8 mouse cellular contexts compared by ENCODE assay signal in genomic region chr3:68573226-68573624, GRCm38 (mm10).
DNase-seq lines count a peak whose midpoint lies in the region; ATAC-seq and TF ChIP-seq lines count a peak whose summit lies in the region.

No protein-coding gene starts in this region.

- peak overlapping the region; percentile 27; the same call in 1 of the 2 replicates for H3K4me2 ChIP-seq in kidney, postnatal 0 days (ENCODE audit: low read length)
- peak overlapping the region; percentile 7; the same call in 1 of the 2 replicates for H3K4me2 ChIP-seq in embryonic facial prominence, embryonic 13.5 days
- peak overlapping the region; percentile 37; the same call in 1 of the 2 replicates for H3K4me2 ChIP-seq in intestine, embryonic 16.5 days (ENCODE audit: low read depth, low read length)
- peak overlapping the region; percentile 70 for H3K4me2 ChIP-seq in neural tube, embryonic 13.5 days

- H3K4me3 ChIP-seq in kidney, postnatal 0 days (replicated peaks; ENCODE audit: low read depth, low read length): no peak overlapping the region
- H3K4me3 ChIP-seq in embryonic facial prominence, embryonic 13.5 days: no peak overlapping the region
- H3K4me3 ChIP-seq in intestine, embryonic 16.5 days (ENCODE audit: low read length): peak overlapping the region; percentile 27; the same call in 1 of the 2 replicates
- H3K4me3 ChIP-seq in neural tube, embryonic 13.5 days: peak overlapping the region; percentile 52

- no peak overlapping the region for H3K9ac ChIP-seq in kidney, postnatal 0 days (ENCODE audit: low read depth, low read length)
- H3K9ac ChIP-seq in embryonic facial prominence, embryonic 13.5 days: no peak overlapping the region
- H3K9ac ChIP-seq in intestine, embryonic 16.5 days (ENCODE audit: low read depth, low read length): no peak overlapping the region
- H3K9ac ChIP-seq in neural tube, embryonic 13.5 days: peak overlapping the region; percentile 82

- 58% methylated on average over 3 of the region's 3 CpGs for WGBS in kidney, postnatal 0 days
- WGBS in embryonic facial prominence, embryonic 13.5 days: 52% methylated on average over 3 of the region's 3 CpGs
- WGBS in intestine, embryonic 16.5 days: 59% methylated on average over 3 of the region's 3 CpGs
- 42% methylated on average over 3 of the region's 3 CpGs for WGBS in neural tube, embryonic 13.5 days

- H3K36me3 ChIP-seq in kidney, postnatal 0 days (ENCODE audit: insufficient read depth, low read length): no peaks in the 10 kb centered on the region
- H3K36me3 ChIP-seq in embryonic facial prominence, embryonic 13.5 days: no peaks in the 10 kb centered on the region
- H3K36me3 ChIP-seq in intestine, embryonic 16.5 days (ENCODE audit: control insufficient read depth, insufficient read depth, low read length): no peaks in the 10 kb centered on the region
- H3K36me3 ChIP-seq in neural tube, embryonic 13.5 days: no peaks in the 10 kb centered on the region

- H3K27ac ChIP-seq in kidney, postnatal 0 days: peak overlapping the region; percentile 19
- H3K27ac ChIP-seq in embryonic facial prominence, embryonic 13.5 days: no peak overlapping the region
- H3K27ac ChIP-seq in intestine, embryonic 16.5 days (ENCODE audit: low read length): no peak overlapping the region
- H3K27ac ChIP-seq in neural tube, embryonic 13.5 days (replicated peaks): peak overlapping the region; percentile 98

- DNase-seq in kidney, postnatal 0 days (ENCODE audit: low spot score): no peak
- DNase-seq in kidney, adult 18-20 months: no peak
- no peak for DNase-seq in kidney, adult 8-10 months
- no peak for DNase-seq in kidney, postnatal 36 days

- no peak for TF ChIP-seq CTCF in kidney, postnatal 0 days (IDR thresholded peaks at IDR 0.05; ENCODE audit: low read depth)

- peaks cover 35% of the 10 kb centered on the region; the same call in 1 of the 2 replicates for H3K4me1 ChIP-seq in kidney, postnatal 0 days (replicated peaks; ENCODE audit: insufficient read depth, low read length)
- H3K4me1 ChIP-seq in embryonic facial prominence, embryonic 13.5 days: peaks cover 29% of the 10 kb centered on the region
- H3K4me1 ChIP-seq in intestine, embryonic 16.5 days (ENCODE audit: control insufficient read depth, insufficient read depth, low read length): peaks cover 22% of the 10 kb centered on the region
- H3K4me1 ChIP-seq in neural tube, embryonic 13.5 days (replicated peaks): peaks cover 66% of the 10 kb centered on the region

- H3K9me3 ChIP-seq in kidney, postnatal 0 days (replicated peaks; ENCODE audit: low read length): no peaks in the 10 kb centered on the region
- no peaks in the 10 kb centered on the region for H3K9me3 ChIP-seq in embryonic facial prominence, embryonic 13.5 days
- no peaks in the 10 kb centered on the region for H3K9me3 ChIP-seq in intestine, embryonic 16.5 days (ENCODE audit: control insufficient read depth, low read length)
- no peaks in the 10 kb centered on the region for H3K9me3 ChIP-seq in neural tube, embryonic 13.5 days

- ATAC-seq in kidney, postnatal 0 days (replicated peaks; ENCODE audit: low FRiP score, low read depth): no peak
- ATAC-seq in embryonic facial prominence, embryonic 13.5 days (ENCODE audit: insufficient number of reproducible peaks, insufficient read depth, low FRiP score, low TSS enrichment, low read depth): no peak
- ATAC-seq in intestine, embryonic 16.5 days: no peak
- no peak for ATAC-seq in neural tube, embryonic 13.5 days (ENCODE audit: low read depth)
- no peak for ATAC-seq in erythroblast, adult 5-6 weeks (replicated peaks; ENCODE audit: low FRiP score, poor library complexity, severe bottlenecking)

- H3K27me3 ChIP-seq in kidney, postnatal 0 days (ENCODE audit: insufficient read depth, low read length): no peaks in the 10 kb centered on the region
- H3K27me3 ChIP-seq in embryonic facial prominence, embryonic 13.5 days: peaks cover 10% of the 10 kb centered on the region
- no peaks in the 10 kb centered on the region for H3K27me3 ChIP-seq in intestine, embryonic 16.5 days (replicated peaks; ENCODE audit: control insufficient read depth, insufficient read depth, low read length)
- H3K27me3 ChIP-seq in neural tube, embryonic 13.5 days: no peaks in the 10 kb centered on the region

Comparison
In these comparisons a context has a peak if more than half of its experiments do, and no peak if none do; other contexts are left out.
1. H3K27ac ChIP-seq: peak in kidney, postnatal 0 days (single experiment) and neural tube, embryonic 13.5 days (single experiment); none in embryonic facial prominence, embryonic 13.5 days (single experiment) and intestine, embryonic 16.5 days (single experiment).
2. H3K4me2 ChIP-seq: peak in every context shown above with its lines; median percentile 70 in neural tube, embryonic 13.5 days; 37 in intestine, embryonic 16.5 days; 27 in kidney, postnatal 0 days; 7 in embryonic facial prominence, embryonic 13.5 days.
3. H3K4me3 ChIP-seq: peak in intestine, embryonic 16.5 days (single experiment) and neural tube, embryonic 13.5 days (single experiment); none in kidney, postnatal 0 days (single experiment) and embryonic facial prominence, embryonic 13.5 days (single experiment).